Mouse (Mus musculus): ENCODE results near the gene Slc22a28.
"Not testable (repeated sequence)": the region's sequence is repeated elsewhere in the genome, so short reads cannot be mapped to it uniquely, and the experiment has no call there.

Slc22a28 gene

DNA sequence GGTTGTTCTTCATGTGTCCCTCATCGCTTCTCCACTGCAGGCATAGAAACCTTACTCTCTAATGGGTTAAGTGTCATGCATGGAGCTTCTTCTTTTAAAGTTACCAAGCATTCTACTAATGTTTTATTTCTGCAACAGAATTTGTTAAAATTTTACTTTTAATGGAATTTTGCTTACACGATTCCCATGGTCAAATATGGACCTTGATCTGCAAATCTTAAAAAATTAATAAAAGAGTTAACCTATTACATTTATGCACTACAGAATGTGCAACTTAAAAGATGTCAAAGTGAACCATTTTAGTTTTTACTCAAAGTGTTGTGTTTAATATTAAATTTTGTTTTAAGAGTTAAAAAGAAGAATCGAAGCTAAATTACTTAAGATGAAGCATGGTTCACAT, at the start of gene Slc22a28:
Gene Slc22a28, minus strand, starts transcription at position 102 of the 400 bp plus-strand sequence.
- in situ Hi-C loops (cut with MboI) = not testable (repeated sequence)

DNA sequence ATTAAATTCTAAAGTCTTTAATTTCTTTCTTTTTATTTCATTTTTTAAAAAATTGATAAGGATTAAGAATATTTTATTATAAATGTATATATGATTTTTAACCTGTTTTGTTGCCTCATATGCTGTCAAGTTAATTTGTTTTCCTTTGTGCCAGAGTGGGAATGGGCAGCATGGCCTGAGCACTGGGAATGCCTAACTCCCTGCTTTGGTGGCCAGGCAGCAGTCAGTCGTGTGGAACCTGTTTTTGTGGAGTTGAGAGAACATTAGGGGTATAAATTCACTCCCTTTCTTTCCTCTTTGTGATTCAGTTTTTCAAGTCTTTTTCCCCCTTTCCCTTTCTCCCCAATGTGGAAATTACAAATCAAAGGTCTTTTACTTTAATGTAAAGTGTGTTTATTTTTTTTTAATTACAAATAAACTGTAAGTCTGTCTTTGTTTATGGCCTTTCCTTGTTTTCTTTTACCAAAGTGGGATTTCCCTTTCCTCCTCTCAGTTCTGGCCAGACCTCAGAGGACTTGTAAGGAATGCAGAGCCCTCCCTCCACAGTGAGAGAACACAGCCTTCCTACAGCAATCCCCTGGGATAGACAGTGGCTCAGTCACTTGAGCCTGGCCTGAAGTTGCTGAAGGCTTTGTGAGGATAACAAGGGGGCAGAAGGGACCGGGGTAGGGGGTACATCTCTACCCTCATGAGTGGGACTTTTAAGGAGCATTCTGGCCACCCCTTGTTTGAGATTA, 17.2 kb upstream of the Slc22a28 start:
- in situ Hi-C loops (cut with MboI) = no loop called here

DNA sequence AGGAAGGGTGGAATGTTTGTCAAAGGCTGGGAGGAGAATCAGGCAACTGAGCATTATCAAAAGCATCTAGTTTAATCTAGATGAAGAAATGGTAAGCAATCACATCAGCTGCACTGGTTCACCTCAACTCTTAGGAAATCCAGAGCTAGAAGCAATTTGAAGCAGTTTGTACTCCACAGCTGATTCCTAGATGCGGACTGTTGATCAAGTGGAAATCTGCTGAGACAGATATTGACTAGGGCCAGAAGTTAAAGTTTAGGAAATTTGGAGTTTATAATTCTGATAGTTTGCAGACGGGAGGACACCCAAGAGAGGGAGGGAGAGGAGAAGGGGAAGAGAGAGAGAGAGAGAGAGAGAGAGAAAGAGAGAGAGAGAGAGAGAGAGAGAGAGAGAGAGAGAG, 10.9 kb upstream of the Slc22a28 start:
- in situ Hi-C loops (cut with MboI) = not testable (repeated sequence)

DNA sequence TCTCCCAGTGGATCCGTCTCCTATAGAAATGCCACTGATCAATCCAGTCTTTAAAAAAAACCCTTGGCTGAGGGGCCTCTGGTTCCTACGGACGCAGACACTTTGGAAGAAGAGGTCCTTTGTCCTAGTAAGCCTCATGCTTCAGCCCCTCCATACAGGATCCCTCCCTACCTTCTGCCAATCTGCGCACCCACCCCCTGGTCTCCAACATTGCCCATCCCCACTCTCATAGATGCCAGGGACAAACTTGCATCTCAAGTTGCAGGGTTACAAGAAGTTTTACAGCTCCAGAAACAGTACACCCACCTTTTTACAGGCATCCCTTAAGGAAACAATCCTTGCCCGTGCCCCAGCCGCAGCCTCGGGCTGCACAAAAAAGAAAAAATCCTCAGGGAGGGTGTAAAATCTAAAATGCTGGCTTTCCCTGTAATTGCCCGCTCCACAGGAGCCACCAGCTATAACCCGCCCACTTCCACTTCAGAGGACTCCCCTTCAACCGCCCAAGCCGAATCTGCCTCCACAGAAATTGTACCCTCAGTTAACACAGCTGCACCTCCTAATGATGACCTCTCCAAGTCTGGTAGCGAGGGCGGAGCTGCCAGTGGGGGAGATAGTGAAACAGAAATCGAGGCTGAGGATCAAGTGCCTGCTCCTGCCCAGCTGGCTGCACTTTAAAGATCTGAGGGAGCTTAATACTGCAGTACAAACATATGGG, 2.5 kb upstream of the Slc22a28 start:
- in situ Hi-C loops (cut with MboI) = not testable (repeated sequence)

DNA sequence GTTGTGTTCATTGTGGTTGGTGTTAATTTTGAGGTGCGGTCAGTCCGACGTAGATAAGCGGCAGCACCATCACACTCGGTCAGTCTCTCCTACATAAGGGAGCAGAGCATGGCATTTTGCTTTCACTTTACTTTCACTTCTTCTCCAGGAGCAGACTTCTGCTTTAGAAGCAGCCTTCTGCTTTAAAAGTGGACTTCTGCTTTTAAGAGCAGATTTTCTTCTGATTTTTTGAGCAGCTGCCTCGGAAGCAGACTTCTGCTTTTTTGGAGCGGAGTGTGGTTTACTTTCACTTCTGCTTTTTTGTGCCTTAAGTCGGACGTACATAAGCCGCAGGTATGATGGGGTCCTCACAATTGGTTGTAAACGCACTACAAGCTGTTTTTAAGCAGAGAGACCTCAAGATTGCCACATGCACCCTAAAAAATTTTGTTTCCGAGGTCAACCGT, 111.9 kb downstream of the Slc22a28 start:
- in situ Hi-C loops (cut with MboI) = no loop called here

DNA sequence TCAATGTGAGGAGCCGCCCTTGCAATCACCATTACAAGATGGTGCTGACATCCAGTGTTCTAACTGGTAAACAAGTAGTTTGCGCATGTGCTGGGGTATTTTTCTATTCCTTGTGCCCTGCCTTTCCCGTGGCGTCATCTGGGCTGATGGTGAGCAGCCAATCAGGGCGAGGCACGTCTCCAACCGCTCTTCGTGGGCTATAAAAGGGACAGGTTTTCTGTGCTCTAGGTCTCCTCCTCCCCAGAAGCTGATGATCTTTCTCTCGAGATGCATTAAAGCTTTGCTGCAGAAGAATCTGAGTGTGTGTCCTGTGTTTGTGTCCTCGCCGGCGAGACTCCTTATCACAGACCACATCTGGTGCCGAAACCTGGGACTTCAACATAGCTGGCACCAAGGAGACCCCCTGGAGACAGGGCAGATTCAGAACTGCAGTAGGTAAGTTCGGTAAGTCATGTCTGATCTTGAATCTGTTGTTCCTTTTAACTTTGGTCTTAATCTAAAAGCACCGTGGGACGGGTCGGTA, 112.4 kb downstream of the Slc22a28 start:
- in situ Hi-C loops (cut with MboI) = not testable (repeated sequence)

DNA sequence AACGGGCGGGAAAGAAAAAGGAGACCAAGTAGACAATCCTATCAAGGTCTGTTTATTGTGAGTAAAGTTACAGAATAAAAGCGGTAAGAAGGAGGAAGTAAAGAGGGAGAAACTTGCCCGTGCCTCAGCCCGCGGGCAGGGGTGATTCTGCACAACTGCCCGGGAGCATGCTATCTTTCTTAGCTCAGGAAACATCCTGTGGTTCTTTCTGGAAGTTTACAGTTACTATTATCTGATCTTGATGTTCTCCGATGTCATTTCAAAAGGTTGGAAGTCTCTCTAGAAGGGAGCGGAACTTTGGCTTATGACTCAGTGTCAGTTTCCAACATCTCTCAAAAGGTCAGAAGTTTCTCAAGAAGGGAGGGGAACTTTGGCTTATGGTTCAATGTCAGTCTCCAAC, 113.2 kb downstream of the Slc22a28 start:
- in situ Hi-C loops (cut with MboI) = not testable (repeated sequence)

Data from mature B cell (primary cell).